ENCODE assay signal across 17 mouse cellular contexts in genomic region chr11:83869686-83870085, GRCm38 (mm10). TPM values are rescaled to one million over a fixed set of nuclear protein-coding genes. Genes with fewer than 3 reads are reported as not detected.
"Had no signal": no experiment of that assay in that cellular context is flagged by ENCODE, and none has a peak within 500 bp of the region (broad histone marks: within the 10 kb centered on the region; RNA-seq: fewer than 3 reads in every experiment).

No protein-coding gene starts in this region.

- H3K36me3 ChIP-seq: liver, embryonic 13.5 days; midbrain, embryonic 10.5 days; midbrain, embryonic 13.5 days had no signal

- H3K9ac ChIP-seq: hindbrain, embryonic 14.5 days; liver, embryonic 13.5 days; midbrain, embryonic 13.5 days had no signal

- H3K4me3 ChIP-seq: left cerebral cortex, adult 2 months; liver, embryonic 13.5 days; megakaryocyte, embryonic 14.5 days; midbrain, embryonic 10.5 days; midbrain, embryonic 13.5 days; myocyte had no signal

- H3K9me3 ChIP-seq: liver, embryonic 13.5 days; megakaryocyte, embryonic 14.5 days; midbrain, embryonic 10.5 days; midbrain, embryonic 13.5 days had no signal

- H3K27me3 ChIP-seq: liver, embryonic 13.5 days had no signal

- DNase-seq: kidney, adult 2 months; kidney, postnatal 36 days; layer of hippocampus, postnatal 36 days; liver, embryonic 13.5 days; thymus, adult 2 months; thymus, postnatal 25 days had no signal

- H3K4me2 ChIP-seq: hindbrain, embryonic 14.5 days; liver, embryonic 13.5 days; midbrain, embryonic 13.5 days had no signal

- ATAC-seq: hindbrain, postnatal 0 days; inflammation-experienced regulatory T-cells, adult 6 months; midbrain, embryonic 13.5 days; midbrain, embryonic 16.5 days had no signal

- H3K27ac ChIP-seq: hindbrain, embryonic 14.5 days; hindbrain, postnatal 0 days; kidney, postnatal 0 days; left cerebral cortex, adult 2 months; liver, embryonic 13.5 days; midbrain, embryonic 10.5 days; midbrain, embryonic 13.5 days; stomach, postnatal 0 days had no signal

RNA-seq across cellular contexts. Expression of gene Hnf1b, which starts 19.8 kb away (rescaled TPM):
- polyA plus RNA-seq: inflammation-experienced regulatory T-cells, adult 6 months; midbrain, embryonic 10.5 days; midbrain, embryonic 13.5 days; myocyte had no signal
